Mouse (Mus musculus): ENCODE data around the gene Dpep1.

GRCm38 (mm10) chr8:123233300-123233699 is 47.3 kb downstream of the Dpep1 start:
- TF ChIP-seq CTCF (IDR thresholded peaks at IDR 0.05; ENCODE audit: low read depth, low read length): no peak
- no peak for TF ChIP-seq POLR2A (IDR thresholded peaks at IDR 0.05; ENCODE audit: borderline replicate concordance, low read depth, low read length)
